Mouse (Mus musculus) G1E-ER4 (cell line): ENCODE measurements around the gene Ube2b. TPM values are rescaled to one million over a fixed set of nuclear protein-coding genes. Genes with fewer than 3 reads are reported as not detected.

ENCODE experiments used
- GATA1 ChIP-seq: IDR thresholded peaks from one replicate; pipeline ENCODE4 v1.8.0; 2012; ENCODE audit warnings: low read length, inconsistent platforms
- polyA plus RNA-seq: library from polyadenylated mRNA; stranded (reverse); fragments of >175 nt; gene quantifications from 2 replicates; pipeline ENCODE4 v1.2.3, GENCODE M21; 2012

Ube2b gene
- polyA plus RNA-seq, 1 experiment = 146 TPM

DNA sequence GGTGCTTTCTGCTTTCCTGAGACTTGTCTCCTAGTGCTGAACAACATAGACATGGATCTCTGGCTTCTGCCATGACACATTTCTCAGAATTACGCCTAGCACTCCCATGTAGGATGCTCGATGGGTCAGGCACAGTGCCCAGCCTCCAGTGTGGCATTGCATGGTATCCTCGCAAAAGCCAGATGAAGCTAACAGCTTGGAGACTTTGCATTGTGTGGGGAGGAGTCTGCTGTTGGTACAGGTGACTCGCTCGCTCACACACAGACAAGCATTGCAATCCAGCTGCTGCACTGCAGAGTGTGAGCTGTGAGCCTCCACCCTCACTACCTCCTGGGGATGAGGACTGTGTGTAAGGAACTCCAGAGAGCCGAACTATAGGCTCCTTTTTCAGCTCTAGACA, 54.4 kb downstream of the Ube2b start:
- TF ChIP-seq GATA1 = no peak

DNA sequence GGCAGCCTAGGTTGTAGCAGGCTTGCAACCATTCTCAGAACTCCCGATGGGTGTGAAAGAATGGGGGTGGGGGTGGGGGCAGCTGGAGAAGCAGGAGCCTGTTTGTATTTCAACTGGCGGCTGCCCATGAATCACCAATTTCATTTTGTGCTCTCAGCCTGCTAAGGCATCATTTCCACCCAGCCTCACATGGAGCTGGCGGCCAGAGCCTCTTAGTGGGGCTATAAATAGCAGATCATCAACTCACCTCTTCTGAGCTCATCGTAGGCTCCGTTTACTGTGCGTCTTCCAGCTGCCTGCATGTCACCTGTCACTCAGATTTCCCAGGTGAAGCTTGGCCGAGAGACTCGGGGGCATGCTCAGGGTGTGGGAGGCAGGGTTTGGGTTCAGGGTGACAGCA, 55.0 kb downstream of the Ube2b start:
- TF ChIP-seq GATA1 = no peak

DNA sequence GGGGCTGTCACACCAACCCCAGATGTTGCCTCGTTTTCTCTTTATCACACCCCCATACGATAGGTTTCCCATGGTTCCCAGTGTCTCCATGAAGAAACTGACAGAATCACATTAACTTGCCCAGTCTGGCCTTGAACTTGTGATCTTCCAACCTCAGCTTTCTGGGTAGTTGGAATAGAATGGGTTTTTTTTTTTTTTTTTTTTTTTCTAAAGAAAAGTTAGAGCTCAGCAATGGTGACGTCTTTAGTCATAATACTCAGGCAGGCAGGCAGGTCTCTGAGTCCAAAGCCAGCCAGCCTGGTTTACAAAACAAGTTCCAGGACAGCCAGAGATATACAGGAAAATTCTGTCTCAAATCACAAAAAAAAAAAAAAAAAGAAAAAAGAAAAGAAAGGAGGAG, 56.3 kb downstream of the Ube2b start:
- TF ChIP-seq GATA1 = no peak

DNA sequence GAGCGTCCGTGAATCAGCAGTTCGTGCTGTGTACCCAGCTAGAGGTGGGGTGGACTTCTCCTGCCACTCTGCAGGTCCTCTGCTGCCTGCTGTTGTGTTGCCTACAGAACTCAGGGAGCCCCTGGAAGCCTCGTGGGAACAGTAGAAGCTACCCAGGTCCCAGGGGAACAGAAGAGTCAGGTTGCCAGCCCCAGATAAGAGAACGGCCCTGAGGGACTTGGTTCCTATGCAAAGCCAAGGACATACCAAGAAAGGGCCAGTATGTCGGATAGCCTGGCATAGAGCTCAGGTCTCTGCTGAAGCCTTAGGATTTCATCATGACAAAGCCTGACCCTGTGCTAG, 57.1 kb downstream of the Ube2b start:
- TF ChIP-seq GATA1 = no peak

DNA sequence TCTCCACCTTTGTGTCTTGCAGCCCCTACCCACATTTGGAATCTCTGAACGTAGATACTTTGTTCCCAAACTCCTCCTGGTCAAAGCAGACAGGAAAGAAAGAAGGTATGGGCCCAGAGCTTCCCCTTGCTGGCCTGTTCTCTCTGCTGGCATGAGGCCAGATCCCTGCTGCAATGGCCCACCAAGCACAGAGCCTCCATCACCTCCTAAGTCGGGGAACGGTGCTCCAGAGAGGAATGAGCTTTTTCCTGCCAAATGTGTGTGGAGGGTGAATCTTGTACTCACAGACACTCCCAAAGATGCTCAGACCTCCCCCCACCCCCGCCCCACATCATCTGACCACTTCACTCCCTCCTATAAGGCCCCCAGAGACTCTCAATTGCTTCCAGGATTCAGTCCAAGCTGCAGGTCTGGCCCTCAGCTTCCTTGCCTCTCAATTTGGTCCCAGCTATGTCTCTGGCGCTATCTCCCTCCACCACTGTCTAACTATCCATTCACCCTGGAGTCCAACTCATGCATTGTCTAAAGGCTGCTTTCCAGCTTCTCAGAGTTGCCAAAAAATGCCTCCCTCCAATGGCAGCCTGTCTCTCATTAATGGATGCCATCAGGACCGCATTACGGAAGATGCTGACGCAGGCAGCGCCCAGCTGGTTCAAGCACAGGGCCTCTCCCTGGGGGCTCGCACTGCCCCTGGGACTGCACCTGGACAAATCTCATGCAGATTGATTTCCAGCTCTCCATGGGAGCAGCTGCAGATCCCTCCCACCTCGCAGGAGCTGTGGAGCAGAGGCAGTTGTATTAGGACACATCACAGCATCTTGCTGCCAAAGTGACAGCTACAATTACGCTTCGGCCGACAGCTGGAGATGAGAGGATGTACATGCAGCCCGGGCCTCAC, 57.7 kb downstream of the Ube2b start:
- no peak for TF ChIP-seq GATA1

DNA sequence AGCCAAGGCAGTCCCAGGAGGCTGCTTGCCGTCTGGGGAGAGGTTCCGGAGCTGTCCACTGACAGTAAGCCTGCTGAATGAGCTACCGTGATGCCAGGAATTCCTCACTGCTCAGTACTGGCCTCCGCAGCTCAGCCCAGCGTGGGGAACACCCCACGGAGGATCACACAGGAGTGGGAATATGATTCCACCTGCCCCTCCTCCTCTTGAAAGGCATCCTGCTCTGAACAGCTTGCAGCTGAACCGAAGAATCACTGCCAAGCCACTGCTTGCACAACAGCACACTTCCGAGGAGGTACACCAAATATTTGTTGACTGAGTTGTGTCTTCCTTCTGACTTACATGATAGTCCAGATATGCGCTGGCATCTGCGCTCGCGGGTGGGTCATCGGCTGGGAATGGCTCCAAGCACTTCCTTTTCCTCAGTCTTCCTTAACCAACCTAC, 60.0 kb downstream of the Ube2b start:
- TF ChIP-seq GATA1 = no peak

DNA sequence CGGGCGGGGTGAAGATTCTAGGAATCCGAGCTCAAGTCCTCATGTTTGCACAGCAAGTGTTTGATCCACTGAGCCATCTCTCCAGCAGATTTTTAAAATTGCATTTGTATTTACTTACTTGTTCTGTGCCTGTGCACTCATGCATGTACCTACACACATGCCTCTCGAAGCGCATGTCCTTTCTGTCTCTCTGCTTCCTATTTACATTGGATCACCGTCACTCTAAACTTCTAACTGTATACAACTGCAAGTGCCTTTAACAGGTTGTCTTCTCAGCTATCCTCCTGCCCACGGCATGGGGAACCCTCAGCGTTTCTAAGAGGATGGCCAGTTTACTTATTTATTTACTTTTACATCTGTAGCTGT, 61.0 kb downstream of the Ube2b start:
- TF ChIP-seq GATA1 = no peak

DNA sequence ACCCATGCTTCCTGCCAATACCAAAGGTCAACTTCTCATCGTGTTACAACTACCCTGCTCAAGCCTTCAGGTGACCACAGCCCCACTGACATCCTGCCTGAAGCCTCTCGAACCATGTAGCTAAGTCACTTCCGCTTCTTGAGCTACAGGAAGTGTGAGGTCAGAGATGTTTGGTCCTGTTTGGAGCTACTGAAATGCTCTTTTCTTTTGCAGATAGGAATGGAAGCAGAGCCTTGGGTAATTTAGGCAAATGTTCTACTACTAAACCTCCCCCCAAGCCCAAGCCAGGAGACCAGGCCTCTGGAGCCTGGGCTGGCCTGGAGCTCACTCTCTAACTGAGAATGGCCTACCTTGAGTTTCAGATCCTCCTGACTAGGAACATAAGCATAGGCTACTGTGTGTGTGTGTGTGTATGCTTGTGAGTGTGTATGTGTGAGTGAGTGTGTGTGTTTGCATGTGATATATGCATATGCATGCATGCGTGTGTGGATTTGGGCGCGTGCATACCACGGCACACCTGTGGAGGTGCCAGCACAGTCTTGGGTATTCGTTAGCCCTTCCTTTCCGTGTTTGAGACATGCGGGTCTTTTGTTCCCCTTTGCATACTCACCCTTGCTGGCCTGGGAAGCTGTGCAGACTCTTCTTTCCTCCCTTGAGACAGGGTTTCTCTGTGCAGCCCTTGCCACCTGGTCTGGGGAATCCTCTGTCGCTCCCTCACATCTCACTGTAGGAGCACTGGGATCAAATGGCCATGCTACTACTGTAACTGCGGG, 61.6 kb downstream of the Ube2b start:
- no peak for TF ChIP-seq GATA1

DNA sequence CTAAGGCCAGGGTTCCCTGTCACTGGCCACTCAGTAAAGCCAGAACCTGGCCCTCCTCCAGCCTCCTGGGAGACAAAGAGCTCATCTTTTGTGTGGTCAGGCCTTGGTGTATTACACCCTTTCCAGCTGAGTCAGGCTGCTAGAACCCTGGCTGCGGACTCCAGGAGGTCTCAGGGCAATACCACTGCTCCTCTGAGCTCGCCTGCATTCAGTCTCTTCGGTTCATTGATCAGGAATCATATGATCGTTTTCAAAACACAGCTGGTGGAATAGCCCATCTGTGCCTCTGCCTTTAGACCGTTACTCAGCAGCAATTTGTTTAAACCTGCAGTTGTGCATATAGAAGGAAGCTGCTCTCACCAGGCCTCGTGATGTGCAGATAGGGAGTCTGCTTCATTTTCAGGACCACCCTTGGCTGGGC, 63.2 kb downstream of the Ube2b start:
- TF ChIP-seq GATA1 = no peak

DNA sequence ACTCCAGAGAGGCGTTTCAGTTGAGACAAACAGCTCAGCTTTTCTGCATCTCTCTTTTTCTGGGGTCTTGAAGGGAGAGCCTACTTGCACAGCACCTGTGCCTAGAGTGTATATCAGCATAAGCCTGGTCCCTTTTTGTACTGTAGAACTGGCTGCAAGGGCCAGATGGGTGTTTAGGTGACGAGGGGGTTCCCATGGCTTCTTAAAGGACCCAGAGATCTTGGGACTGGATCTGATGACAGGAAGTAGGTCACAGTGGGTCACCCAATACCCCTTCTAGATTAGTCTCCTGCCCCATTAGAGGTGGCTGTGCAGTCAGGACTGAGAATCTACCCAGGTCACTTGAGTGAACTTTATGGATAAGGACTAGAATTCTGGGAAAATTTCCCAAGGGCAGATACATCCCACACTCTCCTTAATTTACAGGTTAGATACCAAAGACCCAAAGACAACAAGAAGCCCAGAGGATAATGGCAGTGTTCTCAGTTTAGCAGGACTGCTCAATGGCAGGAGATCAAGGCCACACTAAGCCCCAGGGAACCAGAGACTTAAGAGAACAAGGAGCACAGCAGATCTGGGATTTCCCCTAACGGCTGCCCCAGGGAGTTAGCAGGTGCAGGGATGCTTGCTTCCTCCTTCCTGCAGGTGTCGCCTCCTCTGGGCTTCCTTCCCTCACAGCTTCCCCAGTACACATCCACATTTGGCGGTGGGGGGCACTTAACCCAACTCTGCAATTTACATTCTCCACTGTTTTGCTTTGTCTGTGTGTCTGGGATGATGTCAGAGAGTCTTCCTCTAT, 64.7 kb downstream of the Ube2b start:
- no peak for TF ChIP-seq GATA1

Other genes with a start within 250 kb of the Ube2b start
- gene Sec24a, start 237.1 kb downstream of the Ube2b start, polyA plus RNA-seq = 22.7 and 25.8 TPM in 2 replicates
- gene Sar1b, start 237.1 kb downstream of the Ube2b start, polyA plus RNA-seq = 4.3 and 4.6 TPM in 2 replicates
- gene Jade2, start 143.1 kb downstream of the Ube2b start, polyA plus RNA-seq = 15.6 and 16.7 TPM in 2 replicates
- gene Cdkn2aipnl, start 33.1 kb downstream of the Ube2b start, polyA plus RNA-seq = 53.5 and 65.0 TPM in 2 replicates
- gene Cdkl3, start 3.5 kb upstream of the Ube2b start, polyA plus RNA-seq = 1.0 and 1.5 TPM in 2 replicates
- 17.4 and 24.1 TPM in 2 replicates for gene Ppp2ca, start 97.9 kb upstream of the Ube2b start, polyA plus RNA-seq
- gene Olfr1373, start 144.8 kb upstream of the Ube2b start, polyA plus RNA-seq = not detected in 2 replicates
- not detected in 2 replicates for gene Olfr1371, start 213.2 kb upstream of the Ube2b start, polyA plus RNA-seq
- 14.5 and 23.8 TPM in 2 replicates for gene Skp1a, start 231.2 kb upstream of the Ube2b start, polyA plus RNA-seq